Mouse (Mus musculus) mouse trophoblast stem cell (cell line): ENCODE data around the gene Olfr1163.
"Not testable (repeated sequence)": the region's sequence is repeated elsewhere in the genome, so short reads cannot be mapped to it uniquely, and the experiment has no call there.

ENCODE experiments used
- in situ Hi-C, 2 experiments: fragments of 300-500 bp; cut with MseI, MboI; formaldehyde crosslinking; loops; 2 replicates in 1 of 2; 3 replicates in 1 of 2; pipeline ENCODE4 v1.15.1; 2025

Olfr1163 gene

GRCm38 (mm10) chr2:88071730-88072129, at the start of gene Olfr1163:
Gene Olfr1163 (minus strand): TSS chr2:88071830.
- in situ Hi-C loops, result no loop called here

GRCm38 (mm10) chr2:88093866-88094265, 22.2 kb upstream of the Olfr1163 start, which contains the start of gene Olfr1164:
Gene Olfr1164 (minus strand): TSS chr2:88093966.
- in situ Hi-C loops, result no loop called here

- in situ Hi-C loops, result no loop called here
Measured at GRCm38 (mm10) chr2:88063587-88063986, 8.0 kb downstream of the Olfr1163 start.

- in situ Hi-C loops, result no loop called here
Measured at GRCm38 (mm10) chr2:88051029-88051428, 20.6 kb downstream of the Olfr1163 start, which contains the start of gene Olfr1162. Gene Olfr1162 (minus strand): TSS chr2:88051129.

GRCm38 (mm10) chr2:88037599-88037998, 34.0 kb downstream of the Olfr1163 start, which contains the start of gene Olfr73:
Gene Olfr73 (minus strand): TSS chr2:88037699.
- in situ Hi-C loops, result no loop called here

- in situ Hi-C loops, result not testable (repeated sequence)
Measured at GRCm38 (mm10) chr2:88022474-88022873, 49.2 kb downstream of the Olfr1163 start, which contains the start of gene Olfr1161. Gene Olfr1161 (plus strand): TSS chr2:88022774.
